Mouse (Mus musculus) CH12.LX (cell line): ENCODE data around the gene Hvcn1. TPM values are rescaled to one million over a fixed set of nuclear protein-coding genes. Genes with fewer than 3 reads are reported as not detected.
A peak's percentile ranks its signal among the peaks of the same experiment; 100 is the strongest.

Experiments
- DNase-seq: peaks from one replicate; pipeline ENCODE4 v3.0.0-alpha.2; 2013; ENCODE audit errors: extremely low read depth
- H3K27ac ChIP-seq: 2 replicates; pipeline ENCODE4 v1.5.1; 2012; ENCODE audit warnings: low read depth, mild to moderate bottlenecking, control low read depth, moderate library complexity; ENCODE audit not compliant: insufficient read depth
- H3K27me3 ChIP-seq: replicated peaks from 2 replicates; pipeline ENCODE3; 2012; ENCODE audit warnings: inconsistent platforms
- H3K36me3 ChIP-seq, 2 experiments: replicated peaks in 1 of 2; 2 replicates each; pipeline versions ENCODE3 to v1.6.1; 2012; ENCODE audit warnings: inconsistent platforms in 1 of 2, low read length in 1 of 2, mild to moderate bottlenecking in 1 of 2, mixed read lengths in 1 of 2, moderate library complexity in 1 of 2; ENCODE audit not compliant: control insufficient read depth in 1 of 2, insufficient read depth in 1 of 2
- H3K4me1 ChIP-seq, 2 experiments: 2 replicates each; pipeline ENCODE4 v1.6.1; 2012; ENCODE audit warnings: inconsistent platforms in 1 of 2, moderate library complexity in 1 of 2; ENCODE audit not compliant: insufficient read depth in 2 of 2, control insufficient read depth in 1 of 2
- H3K4me2 ChIP-seq: 2 replicates; pipeline ENCODE4 v1.6.1; 2012; ENCODE audit warnings: low read depth, mild to moderate bottlenecking, control low read depth; ENCODE audit not compliant: poor library complexity, insufficient read depth, severe bottlenecking
- H3K4me3 ChIP-seq, 3 experiments: fragments of 150-350 bp in 1 of 3; sonication (generic) in 1 of 3; replicated peaks in 1 of 3; 2 replicates each; pipeline versions ENCODE3 to v1.5.1; 2011 to 2012; ENCODE audit warnings: low read depth in 2 of 3, low read length in 2 of 3, mild to moderate bottlenecking in 2 of 3, moderate library complexity in 2 of 3, control low read depth in 1 of 3, improper control_type of control experiment in 1 of 3, inconsistent platforms in 1 of 3, mixed read lengths in 1 of 3; ENCODE audit not compliant: poor library complexity in 1 of 3
- H3K79me2 ChIP-seq: replicated peaks from 2 replicates; pipeline ENCODE4 v1.6.1; 2012; ENCODE audit warnings: mild to moderate bottlenecking, moderate library complexity; ENCODE audit not compliant: control insufficient read depth, poor library complexity, insufficient read depth, severe bottlenecking; ENCODE audit errors: extremely low read depth
- H3K9ac ChIP-seq: 2 replicates; pipeline ENCODE4 v1.6.1; 2012; ENCODE audit warnings: low read depth, mild to moderate bottlenecking, control low read depth, moderate library complexity; ENCODE audit not compliant: insufficient read depth
- H3K9me3 ChIP-seq: replicated peaks from 2 replicates; pipeline ENCODE3; 2012; ENCODE audit warnings: low read length, inconsistent platforms, mixed read lengths
- BHLHE40 ChIP-seq: IDR thresholded peaks from 2 replicates; pipeline ENCODE4 v1.6.1; 2011; ENCODE audit warnings: mild to moderate bottlenecking, low read depth, low read length, improper control_type of control experiment
- CHD1 ChIP-seq: IDR thresholded peaks from 2 replicates; pipeline ENCODE4 v1.6.1; 2012; ENCODE audit warnings: low read depth, low read length, improper control_type of control experiment, inconsistent platforms
- CHD2 ChIP-seq: IDR thresholded peaks from 2 replicates; pipeline ENCODE4 v1.6.1; 2011; ENCODE audit warnings: low read length, improper control_type of control experiment
- CTCF ChIP-seq, 2 experiments: IDR thresholded peaks in 1 of 2; conservative IDR thresholded peaks in 1 of 2; 2 replicates each; pipeline ENCODE4 v1.5.1; 2011 to 2012; ENCODE audit warnings: low read depth in 2 of 2, low read length in 2 of 2, improper control_type of control experiment in 1 of 2, inconsistent platforms in 1 of 2, mild to moderate bottlenecking in 1 of 2, moderate library complexity in 1 of 2
- E2F4 ChIP-seq: IDR thresholded peaks from 2 replicates; pipeline ENCODE4 v1.6.1; 2011; ENCODE audit warnings: low read depth, low read length, improper control_type of control experiment; ENCODE audit not compliant: insufficient replicate concordance
- ELF1 ChIP-seq: IDR thresholded peaks from 2 replicates; pipeline ENCODE4 v1.6.1; 2014; ENCODE audit warnings: low read depth, mild to moderate bottlenecking, inconsistent platforms, low read length, improper control_type of control experiment
- EP300 ChIP-seq: IDR thresholded peaks from 2 replicates; pipeline ENCODE4 v1.6.1; 2011; ENCODE audit warnings: low read length, improper control_type of control experiment
- ETS1 ChIP-seq: conservative IDR thresholded peaks from 2 replicates; pipeline ENCODE4 v1.6.1; 2012; ENCODE audit warnings: low read depth, mild to moderate bottlenecking, inconsistent platforms, low read length, improper control_type of control experiment, moderate library complexity
- GABPA ChIP-seq: IDR thresholded peaks from 2 replicates; pipeline ENCODE4 v1.6.1; 2012; ENCODE audit warnings: low read depth, low read length, improper control_type of control experiment, inconsistent platforms; ENCODE audit not compliant: insufficient replicate concordance
- HCFC1 ChIP-seq: IDR thresholded peaks from 2 replicates; pipeline ENCODE4 v1.6.1; 2012; ENCODE audit warnings: low read depth, mild to moderate bottlenecking, inconsistent platforms, low read length, improper control_type of control experiment
- IRF4 ChIP-seq: IDR thresholded peaks from 2 replicates; pipeline ENCODE4 v1.6.1; 2014; ENCODE audit warnings: low read depth, mild to moderate bottlenecking, inconsistent platforms, low read length, improper control_type of control experiment
- JUN ChIP-seq: IDR thresholded peaks from 2 replicates; pipeline ENCODE4 v1.6.1; 2011; ENCODE audit warnings: low read depth, mild to moderate bottlenecking, low read length, improper control_type of control experiment, moderate library complexity; ENCODE audit not compliant: insufficient read depth
- JUND ChIP-seq: conservative IDR thresholded peaks from 2 replicates; pipeline ENCODE4 v1.6.1; 2011; ENCODE audit warnings: low read depth, low read length, improper control_type of control experiment
- KAT2A ChIP-seq: IDR thresholded peaks from 2 replicates; pipeline ENCODE4 v1.6.1; 2012; ENCODE audit warnings: low read length, improper control_type of control experiment, inconsistent platforms; ENCODE audit not compliant: insufficient replicate concordance
- MAFK ChIP-seq: IDR thresholded peaks from 2 replicates; pipeline ENCODE4 v1.6.1; 2011; ENCODE audit warnings: low read length, improper control_type of control experiment; ENCODE audit not compliant: insufficient replicate concordance
- MAX ChIP-seq: IDR thresholded peaks from 2 replicates; pipeline ENCODE4 v1.6.1; 2011; ENCODE audit warnings: low read length, improper control_type of control experiment
- MAZ ChIP-seq: IDR thresholded peaks from 2 replicates; pipeline ENCODE4 v1.6.1; 2012; ENCODE audit warnings: low read depth, mild to moderate bottlenecking, inconsistent platforms, low read length, improper control_type of control experiment, moderate library complexity
- MEF2A ChIP-seq: IDR thresholded peaks from 2 replicates; pipeline ENCODE4 v1.6.1; 2014; ENCODE audit warnings: low read depth, mild to moderate bottlenecking, inconsistent platforms, low read length, improper control_type of control experiment, borderline replicate concordance
- MXI1 ChIP-seq: IDR thresholded peaks from 2 replicates; pipeline ENCODE4 v1.6.1; 2011; ENCODE audit warnings: mild to moderate bottlenecking, low read depth, low read length, improper control_type of control experiment
- MYC ChIP-seq: IDR thresholded peaks from 2 replicates; pipeline ENCODE4 v1.6.1; 2011; ENCODE audit warnings: low read depth, mild to moderate bottlenecking, improper control_type of control experiment, low read length
- NELFE ChIP-seq: IDR thresholded peaks from 2 replicates; pipeline ENCODE4 v1.6.1; 2011; ENCODE audit warnings: low read depth, low read length, improper control_type of control experiment
- PAX5 ChIP-seq: IDR thresholded peaks from 2 replicates; pipeline ENCODE4 v1.6.1; 2012; ENCODE audit warnings: low read length, inconsistent platforms, mixed read lengths
- POLR2A ChIP-seq: IDR thresholded peaks from 2 replicates; pipeline ENCODE4 v1.6.1; 2011; ENCODE audit warnings: low read depth, mild to moderate bottlenecking, improper control_type of control experiment, low read length
- POLR2AphosphoS2 ChIP-seq: IDR thresholded peaks from 2 replicates; pipeline ENCODE4 v1.6.1; 2011; ENCODE audit warnings: low read depth, low read length, improper control_type of control experiment
- RAD21 ChIP-seq: IDR thresholded peaks from 2 replicates; pipeline ENCODE4 v1.6.1; 2011; ENCODE audit warnings: low read depth, mild to moderate bottlenecking, low read length, improper control_type of control experiment, moderate library complexity
- RCOR1 ChIP-seq: conservative IDR thresholded peaks from 2 replicates; pipeline ENCODE4 v1.6.1; 2012; ENCODE audit warnings: low read depth, mild to moderate bottlenecking, inconsistent platforms, low read length, improper control_type of control experiment
- SIN3A ChIP-seq: IDR thresholded peaks from 2 replicates; pipeline ENCODE4 v1.6.1; 2012; ENCODE audit warnings: low read length, improper control_type of control experiment, inconsistent platforms
- SMC3 ChIP-seq: IDR thresholded peaks from 2 replicates; pipeline ENCODE4 v1.6.1; 2011; ENCODE audit warnings: low read depth, low read length, improper control_type of control experiment
- TBP ChIP-seq: conservative IDR thresholded peaks from 2 replicates; pipeline ENCODE4 v1.6.1; 2011; ENCODE audit warnings: low read depth, low read length, improper control_type of control experiment
- TCF12 ChIP-seq: IDR thresholded peaks from 2 replicates; pipeline ENCODE4 v1.6.1; 2014; ENCODE audit warnings: low read depth, mild to moderate bottlenecking, inconsistent platforms, low read length, improper control_type of control experiment
- UBTF ChIP-seq: IDR thresholded peaks from 2 replicates; pipeline ENCODE4 v1.6.1; 2012; ENCODE audit warnings: low read depth, mild to moderate bottlenecking, inconsistent platforms, low read length, improper control_type of control experiment, moderate library complexity
- USF1 ChIP-seq: IDR thresholded peaks from 2 replicates; pipeline ENCODE4 v1.6.1; 2014; ENCODE audit warnings: low read depth, mild to moderate bottlenecking, inconsistent platforms, low read length, improper control_type of control experiment
- USF2 ChIP-seq: conservative IDR thresholded peaks from 2 replicates; pipeline ENCODE4 v1.6.1; 2011; ENCODE audit warnings: low read depth, low read length, improper control_type of control experiment
- ZC3H11A ChIP-seq: IDR thresholded peaks from 2 replicates; pipeline ENCODE4 v1.6.1; 2012; ENCODE audit warnings: low read depth, mild to moderate bottlenecking, inconsistent platforms, low read length, improper control_type of control experiment
- ZKSCAN1 ChIP-seq: IDR thresholded peaks from 2 replicates; pipeline ENCODE4 v1.6.1; 2012; ENCODE audit warnings: low read depth, inconsistent platforms, low read length, improper control_type of control experiment, borderline replicate concordance
- ZMIZ1 ChIP-seq: IDR thresholded peaks from 2 replicates; pipeline ENCODE4 v1.6.1; 2012; ENCODE audit warnings: low read depth, mild to moderate bottlenecking, inconsistent platforms, low read length, improper control_type of control experiment
- ZNF384 ChIP-seq: IDR thresholded peaks from 2 replicates; pipeline ENCODE4 v1.6.1; 2012; ENCODE audit warnings: low read depth, low read length, improper control_type of control experiment, inconsistent platforms
- dilution Hi-C: fragments of 300-500 bp; cut with MboI; formaldehyde crosslinking; loops from 2 replicates; pipeline ENCODE4 v1.14.3; 2020; ENCODE audit warnings: low sequenced_read_pairs; ENCODE audit not compliant: extremely low pct_unique_long_range_greater_than_20kb, extremely low pct_ligation_motif_present
- in situ Hi-C: fragments of 300-500 bp; cut with MboI; formaldehyde crosslinking; loops from 3 replicates; pipeline ENCODE4 v1.14.3; 2019; ENCODE audit warnings: low sequenced_read_pairs, low pct_ligation_motif_present, low pct_unique_long_range_greater_than_20kb, mixed read lengths
- polyA plus RNA-seq: library from polyadenylated mRNA; unstranded; fragments of >175 nt; gene quantifications from 2 replicates; pipeline ENCODE4 v1.2.1, GENCODE M21; 2012; ENCODE audit warnings: low read depth; ENCODE audit not compliant: insufficient read length
- total RNA-seq, 2 experiments: library from RNA; depleted of rRNA; stranded (reverse); fragments of 300-350 nt in 1 of 2; fragments of >200 nt in 1 of 2; gene quantifications; 2 replicates each; pipeline ENCODE4 v1.2.3; 2012 to 2014

Hvcn1 gene
- total and polyA plus RNA-seq, 3 experiments: 143 to 159 (median 156) TPM

DNA sequence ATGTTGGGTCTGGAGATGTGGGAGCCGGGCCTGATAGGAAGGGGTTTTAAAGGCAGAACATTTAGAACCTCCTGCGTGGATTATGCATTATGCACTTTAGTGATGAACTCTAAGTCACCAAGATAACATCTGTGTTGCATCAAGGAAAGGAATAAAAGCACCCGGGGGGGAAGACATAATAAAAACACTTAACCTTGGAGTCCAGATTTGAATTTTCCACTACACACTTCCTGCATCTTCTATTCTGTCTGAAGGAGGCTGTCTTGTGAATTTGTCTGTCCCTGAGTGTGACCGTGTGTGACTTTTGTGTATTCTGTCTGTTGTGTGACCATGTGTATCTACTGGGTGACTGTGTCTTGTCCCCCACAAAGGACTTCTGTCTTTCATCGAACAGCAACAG, 25.4 kb downstream of the Hvcn1 start (continued):
- TF ChIP-seq JUND (no peak), MEF2A (peak; percentile 54; the same call in 1 of the 2 replicates), MXI1 (no peak), TBP (0 out of 2 replicates have a peak, but pooled peaks have one; percentile 44), RAD21 (no peak)
- TF ChIP-seq, all 38 proteins: peak for 9

- in situ Hi-C loops (no loop called here), dilution Hi-C loops (no loop called here)
- Histone ChIP-seq H3K4me3 (peak overlapping the region in 2 of 3 experiments; percentile 8 to 42), H3K79me2 (peaks cover 9% of the 10 kb centered on the region), H3K4me2 (peak overlapping the region; percentile 44), H3K36me3 (peaks cover 18 to 65% of the 10 kb centered on the region in 2 experiments), H3K9me3 (peaks cover 4% of the 10 kb centered on the region), H3K9ac (no peak overlapping the region), H3K27ac (peak overlapping the region; percentile 98), H3K4me1 (peaks cover 34 to 87% of the 10 kb centered on the region in 2 experiments), H3K27me3 (no peaks in the 10 kb centered on the region)
- DNase-seq: peak; percentile 92
- TF ChIP-seq NELFE (no peak; the same call in 1 of the 2 replicates), IRF4 (peak; percentile 83), GABPA (no peak), UBTF (0 out of 2 replicates have a peak, but pooled peaks have one; percentile 72), POLR2AphosphoS2 (no peak), ZC3H11A (no peak), CTCF (conservative IDR thresholded peaks at IDR 0.05 in 1 of 2, IDR thresholded peaks at IDR 0.05 in 1 of 2; ENCODE audit: low read depth in 2 of 2, low read length in 2 of 2) (no peak), TCF12 (peak; percentile 93), JUN (no peak), SMC3 (peak; percentile 24; the same call in 1 of the 2 replicates), MYC (peak; percentile 93), ZKSCAN1 (no peak), ZNF384 (peak; percentile 29; the same call in 1 of the 2 replicates), POLR2A (no peak; the same call in 1 of the 2 replicates), BHLHE40 (peak; percentile 97), MXI1 (peak; percentile 91), USF1 (no peak), MAX (peak; percentile 75), ETS1 (peak; percentile 97), ELF1 (peak; percentile 69), EP300 (peak; percentile 93), MAFK (peak; percentile 82), PAX5 (no peak), RCOR1 (peak; percentile 85), HCFC1 (no peak), E2F4 (no peak), MEF2A (peak; percentile 99), SIN3A (peak; percentile 88), CHD1 (no peak), ZMIZ1 (no peak), TBP (0 out of 2 replicates have a peak, but pooled peaks have one; percentile 62), USF2 (no peak), MAZ (peak; percentile 87), KAT2A (0 out of 2 replicates have a peak, but pooled peaks have one; percentile 49), CHD2 (peak; percentile 76; the same call in 1 of the 2 replicates), RAD21 (peak; percentile 10)
These were observed 26.5 kb downstream of the Hvcn1 start for GRCm38 (mm10) chr5:122233077-122233581.
